Mouse (Mus musculus) stomach, embryonic 16.5 days (tissue): Measurements from ENCODE around the gene Timp2. TPM values are rescaled to one million over a fixed set of nuclear protein-coding genes. Genes with fewer than 3 reads are reported as not detected.
"Not testable (repeated sequence)": the region's sequence is repeated elsewhere in the genome, so short reads cannot be mapped to it uniquely, and the experiment has no call there.

Source experiments
- ATAC-seq: fragments of 200-750 bp; cut with Nextera tagmentation; 2 replicates; pipeline ENCODE4 v1.8.0; 2017; ENCODE audit warnings: moderate number of reproducible peaks, moderate TSS enrichment; ENCODE audit not compliant: insufficient read depth, low FRiP score
- H3K27ac ChIP-seq: fragments of 300-500 bp; sonication (generic); 2 replicates; pipeline ENCODE4 v1.5.1; 2014; ENCODE audit warnings: low read length
- H3K27me3 ChIP-seq: fragments of 300-500 bp; sonication (generic); 2 replicates; pipeline ENCODE4 v1.6.1; 2014; ENCODE audit warnings: low read length, control low read depth, mixed read lengths; ENCODE audit not compliant: control insufficient read depth, insufficient read depth
- H3K36me3 ChIP-seq: fragments of 300-500 bp; sonication (generic); 2 replicates; pipeline ENCODE4 v1.6.1; 2014; ENCODE audit warnings: low read length; ENCODE audit not compliant: control insufficient read depth, insufficient read depth
- H3K4me1 ChIP-seq: fragments of 300-500 bp; sonication (generic); 2 replicates; pipeline ENCODE4 v1.6.1; 2014; ENCODE audit warnings: low read length, control low read depth, mixed read lengths; ENCODE audit not compliant: control insufficient read depth, insufficient read depth
- H3K4me2 ChIP-seq: fragments of 300-500 bp; sonication (generic); 2 replicates; pipeline ENCODE4 v1.6.1; 2014; ENCODE audit warnings: low read depth, low read length, mixed read lengths
- H3K4me3 ChIP-seq: fragments of 300-500 bp; sonication (generic); replicated peaks from 2 replicates; pipeline ENCODE4 v1.5.1; 2014; ENCODE audit warnings: mild to moderate bottlenecking, low read length
- H3K9ac ChIP-seq: fragments of 300-500 bp; sonication (generic); 2 replicates; pipeline ENCODE4 v1.6.1; 2014; ENCODE audit warnings: low read length
- H3K9me3 ChIP-seq: fragments of 300-500 bp; sonication (generic); replicated peaks from 2 replicates; pipeline ENCODE4 v1.6.1; 2016; ENCODE audit warnings: low read length, control low read depth; ENCODE audit not compliant: control insufficient read depth
- WGBS: fragments of 180-500 bp; shearing (Covaris S2); extraction: QIAGEN DNeasy Blood & Tissue Kit; methylation state at CpG from one replicate; pipeline ENCODE4 v1.1.7; 2014; 5-methylcytosine and 5-hydroxymethylcytosine counted together
- polyA plus RNA-seq: library from polyadenylated mRNA; unstranded; fragments of >200 nt; fragmentation: Nextera tagmentation; extraction: Ambion mirVana; gene quantifications from 2 replicates; pipeline ENCODE4 v1.2.1, GENCODE M21; 2015

Timp2 gene
- polyA plus RNA-seq, 1 experiment from 2014 or later: 66.5 TPM

- H3K4me3 ChIP-seq: no peak overlapping the region
- no peaks in the 10 kb centered on the region for H3K9me3 ChIP-seq
- H3K36me3 ChIP-seq: peaks cover 7% of the 10 kb centered on the region; the same call in 1 of the 2 replicates
- H3K27ac ChIP-seq: no peak overlapping the region
- peaks cover 9% of the 10 kb centered on the region; the same call in 1 of the 2 replicates for H3K4me1 ChIP-seq
- H3K27me3 ChIP-seq: no peaks in the 10 kb centered on the region
- no peak overlapping the region for H3K9ac ChIP-seq
- no peak overlapping the region for H3K4me2 ChIP-seq
- ATAC-seq: no peak
- 57% methylated on average over 3 of the region's 3 CpGs for WGBS
Measured at GRCm38 (mm10) chr11:118322647-118323046, 32.9 kb downstream of the Timp2 start.

GRCm38 (mm10) chr11:118321971-118322370 lies 33.6 kb downstream of the Timp2 start:
- Histone ChIP-seq H3K4me1 (peaks cover 2% of the 10 kb centered on the region; the same call in 1 of the 2 replicates), H3K4me2 (no peak overlapping the region), H3K9me3 (no peaks in the 10 kb centered on the region), H3K36me3 (peaks cover 7% of the 10 kb centered on the region; the same call in 1 of the 2 replicates), H3K27ac (no peak overlapping the region), H3K4me3 (no peak overlapping the region), H3K9ac (no peak overlapping the region), H3K27me3 (no peaks in the 10 kb centered on the region)
- WGBS: 73% methylated on average over 4 of the region's 4 CpGs
- ATAC-seq: no peak

GRCm38 (mm10) chr11:118321500-118321899 lies 34.0 kb downstream of the Timp2 start:
- 84% methylated on average over 7 of the region's 7 CpGs for WGBS
- no peaks in the 10 kb centered on the region for H3K9me3 ChIP-seq
- no peak overlapping the region for H3K9ac ChIP-seq
- no peak for ATAC-seq
- H3K36me3 ChIP-seq: peaks cover 7% of the 10 kb centered on the region; the same call in 1 of the 2 replicates
- no peaks in the 10 kb centered on the region for H3K27me3 ChIP-seq
- no peak overlapping the region for H3K27ac ChIP-seq
- H3K4me3 ChIP-seq: no peak overlapping the region
- no peaks in the 10 kb centered on the region for H3K4me1 ChIP-seq
- H3K4me2 ChIP-seq: no peak overlapping the region

GRCm38 (mm10) chr11:118318678-118319077 lies 36.9 kb downstream of the Timp2 start:
- ATAC-seq: no peak

GRCm38 (mm10) chr11:118317129-118317528 lies 38.4 kb downstream of the Timp2 start:
- ATAC-seq: no peak
- no peaks in the 10 kb centered on the region for H3K4me1 ChIP-seq
- no peaks in the 10 kb centered on the region for H3K27me3 ChIP-seq
- WGBS: 18% methylated on average over 7 of the region's 7 CpGs
- no peak overlapping the region for H3K4me3 ChIP-seq
- H3K9ac ChIP-seq: no peak overlapping the region
- H3K9me3 ChIP-seq: no peaks in the 10 kb centered on the region
- H3K4me2 ChIP-seq: no peak overlapping the region
- H3K36me3 ChIP-seq: peaks cover 7% of the 10 kb centered on the region; the same call in 1 of the 2 replicates
- H3K27ac ChIP-seq: no peak overlapping the region

More at GRCm38 (mm10) chr11:118318678-118319077, 36.9 kb downstream of the Timp2 start:
- Histone ChIP-seq H3K4me3 (no peak overlapping the region), H3K36me3 (peaks cover 7% of the 10 kb centered on the region; the same call in 1 of the 2 replicates), H3K27ac (no peak overlapping the region), H3K4me2 (no peak overlapping the region), H3K9ac (no peak overlapping the region), H3K9me3 (no peaks in the 10 kb centered on the region), H3K27me3 (no peaks in the 10 kb centered on the region), H3K4me1 (no peaks in the 10 kb centered on the region)
- 63% methylated on average over 5 of the region's 5 CpGs for WGBS

GRCm38 (mm10) chr11:118316231-118316806 lies 39.2 kb downstream of the Timp2 start:
- Histone ChIP-seq H3K27me3 (no peaks in the 10 kb centered on the region), H3K4me3 (no peak overlapping the region), H3K27ac (no peak overlapping the region), H3K4me1 (no peaks in the 10 kb centered on the region), H3K9me3 (no peaks in the 10 kb centered on the region), H3K36me3 (peaks cover 7% of the 10 kb centered on the region; the same call in 1 of the 2 replicates), H3K9ac (no peak overlapping the region), H3K4me2 (no peak overlapping the region)
- ATAC-seq: no peak
- WGBS: 82% methylated on average over 8 of the region's 8 CpGs

GRCm38 (mm10) chr11:118312132-118312723 lies 43.3 kb downstream of the Timp2 start:
- Histone ChIP-seq H3K27me3 (no peaks in the 10 kb centered on the region), H3K9me3 (0 out of 2 replicates have a peak, but pooled peaks cover 9% of the 10 kb centered on the region), H3K36me3 (peaks cover 25% of the 10 kb centered on the region), H3K4me2 (no peak overlapping the region), H3K27ac (no peak overlapping the region), H3K4me1 (no peaks in the 10 kb centered on the region), H3K9ac (no peak overlapping the region), H3K4me3 (no peak overlapping the region)
- WGBS: 63% methylated on average over 6 of the region's 6 CpGs
- no peak for ATAC-seq

- H3K27me3 ChIP-seq, H3K4me3 ChIP-seq, ATAC-seq, H3K4me2 ChIP-seq, H3K9ac ChIP-seq, H3K27ac ChIP-seq, H3K9me3 ChIP-seq, H3K4me1 ChIP-seq: not testable (repeated sequence)
- 85% methylated on average over 2 of the region's 2 CpGs for WGBS
- peaks cover 25% of the 10 kb centered on the region for H3K36me3 ChIP-seq
Measured at GRCm38 (mm10) chr11:118307962-118308361, 47.6 kb downstream of the Timp2 start.

- WGBS: 90% methylated on average over 4 of the region's 4 CpGs
- not testable (repeated sequence) for H3K27ac ChIP-seq, H3K27me3 ChIP-seq, H3K36me3 ChIP-seq, H3K4me1 ChIP-seq, ATAC-seq, H3K9ac ChIP-seq, H3K4me2 ChIP-seq, H3K9me3 ChIP-seq, H3K4me3 ChIP-seq
Measured at GRCm38 (mm10) chr11:118303959-118304358, 51.6 kb downstream of the Timp2 start.
